Mouse (Mus musculus) heart, embryonic 13.5 days (tissue): ENCODE measurements around the gene Hint2. TPM values are rescaled to one million over a fixed set of nuclear protein-coding genes. Genes with fewer than 3 reads are reported as not detected.
A peak's percentile ranks its signal among the peaks of the same experiment; 100 is the strongest.

ENCODE experiments used
- ATAC-seq: fragments of 200-750 bp; cut with Nextera tagmentation; 2 replicates; pipeline ENCODE4 v1.8.0; 2017; ENCODE audit warnings: moderate TSS enrichment; ENCODE audit not compliant: insufficient number of reproducible peaks, low FRiP score, low TSS enrichment; ENCODE audit errors: extremely low read depth
- H3K27ac ChIP-seq: fragments of 300-500 bp; sonication (generic); replicated peaks from 2 replicates; pipeline ENCODE4 v1.5.1; 2015; ENCODE audit warnings: moderate library complexity, mild to moderate bottlenecking, inconsistent platforms
- H3K27me3 ChIP-seq: fragments of 300-500 bp; sonication (generic); replicated peaks from 2 replicates; pipeline ENCODE4 v1.6.1; 2015; ENCODE audit warnings: mild to moderate bottlenecking, inconsistent platforms
- H3K36me3 ChIP-seq: fragments of 300-500 bp; sonication (generic); 2 replicates; pipeline ENCODE4 v1.6.1; 2015; ENCODE audit warnings: mild to moderate bottlenecking, inconsistent platforms
- H3K4me1 ChIP-seq: fragments of 300-500 bp; sonication (generic); 2 replicates; pipeline ENCODE4 v1.6.1; 2015; ENCODE audit warnings: inconsistent platforms
- H3K4me2 ChIP-seq: fragments of 300-500 bp; sonication (generic); 2 replicates; pipeline ENCODE4 v1.6.1; 2015; ENCODE audit warnings: inconsistent platforms, mild to moderate bottlenecking, moderate library complexity
- H3K4me3 ChIP-seq: fragments of 300-500 bp; sonication (generic); 2 replicates; pipeline ENCODE4 v1.5.1; 2015; ENCODE audit warnings: moderate library complexity, mild to moderate bottlenecking, inconsistent platforms
- H3K9ac ChIP-seq: fragments of 300-500 bp; sonication (generic); 2 replicates; pipeline ENCODE4 v1.6.1; 2015; ENCODE audit warnings: inconsistent platforms, mild to moderate bottlenecking, moderate library complexity
- H3K9me3 ChIP-seq: fragments of 300-500 bp; sonication (generic); 2 replicates; pipeline ENCODE4 v1.6.1; 2016; ENCODE audit warnings: inconsistent platforms
- WGBS: fragments of 180-500 bp; shearing (Covaris S2); methylation state at CpG from one replicate; pipeline ENCODE4 v1.1.7; 2015; ENCODE audit warnings: mixed read lengths; 5-methylcytosine and 5-hydroxymethylcytosine counted together
- polyA plus RNA-seq: library from polyadenylated mRNA; unstranded; fragments of >200 nt; fragmentation: Nextera tagmentation; extraction: Ambion mirVana; gene quantifications from 2 replicates; pipeline ENCODE4 v1.2.1, GENCODE M21; 2015

The Hint2 gene
- polyA plus RNA-seq = 131 and 166 TPM in 2 replicates

DNA sequence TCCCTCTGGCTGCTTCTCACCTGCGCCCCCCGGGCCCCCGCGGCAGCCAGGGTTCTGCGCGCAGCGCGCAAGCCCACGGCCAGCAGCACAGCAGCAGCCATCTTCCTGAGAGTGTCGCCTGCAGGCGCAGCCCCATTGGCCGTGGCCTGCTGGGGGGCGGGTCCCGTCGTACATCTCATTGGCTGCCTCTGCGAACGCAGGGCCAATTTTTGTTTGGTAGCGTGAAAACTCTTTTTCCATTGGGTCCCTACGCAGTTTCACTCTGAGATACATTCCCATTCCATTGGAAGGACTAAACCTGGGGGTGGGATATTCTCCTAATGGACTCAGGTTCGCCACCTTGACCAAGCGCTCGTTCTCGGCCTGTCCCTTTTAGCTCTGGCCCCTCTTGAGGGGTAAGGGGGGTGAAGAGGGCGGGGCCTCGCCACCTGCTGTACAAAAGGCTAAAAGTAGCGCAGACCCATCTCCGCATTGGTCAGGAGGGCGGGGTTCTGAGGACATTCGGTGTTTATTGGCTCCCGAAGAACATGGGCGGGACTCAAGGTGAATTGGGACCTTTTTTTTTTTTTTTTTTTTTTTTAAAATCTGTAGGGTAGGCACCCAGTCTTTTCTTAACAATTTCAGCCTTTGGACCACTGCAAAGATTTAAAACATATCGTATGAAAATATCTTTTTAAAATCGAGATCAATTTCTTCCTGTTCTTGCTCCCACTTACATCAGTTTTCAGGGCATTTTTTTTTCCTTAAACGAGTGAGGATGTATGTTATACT is at the start of gene Hint2:
Gene Hint2 (minus strand): TSS at position 128 of the 771 bp plus-strand sequence.
- Histone ChIP-seq H3K4me3 (peak within 1 kb of the TSS; percentile 70), H3K4me2 (peak within 1 kb of the TSS; percentile 91), H3K36me3 (peaks cover 4% of the 10 kb centered on the region; the same call in 1 of the 2 replicates), H3K4me1 (peaks cover 31% of the 10 kb centered on the region), H3K9me3 (no peaks in the 10 kb centered on the region), H3K9ac (peak within 1 kb of the TSS; percentile 89), H3K27me3 (peaks cover 28% of the 10 kb centered on the region), H3K27ac (peak within 1 kb of the TSS; percentile 90)
- peak; percentile 89 for ATAC-seq
- WGBS = 2% methylated on average over 34 of the region's 34 CpGs

DNA sequence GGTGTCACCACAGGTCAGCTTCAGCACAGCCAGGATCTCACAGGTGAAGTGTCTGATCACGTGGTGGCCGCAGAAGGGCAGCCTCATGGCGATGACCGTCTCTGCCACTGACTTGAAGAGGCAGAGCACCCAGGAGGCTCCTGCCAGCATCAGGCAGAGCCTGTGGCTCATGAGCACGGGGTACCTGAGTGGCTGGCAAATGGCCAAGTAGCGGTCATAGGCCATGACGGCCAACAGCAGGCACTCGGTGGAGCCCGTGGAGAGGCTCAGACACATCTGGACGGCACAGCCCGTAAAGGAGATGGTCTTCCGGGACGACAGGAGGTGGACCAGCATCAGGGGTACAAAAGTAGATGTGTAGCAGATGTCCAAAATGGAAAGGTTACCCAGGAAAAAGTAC is 49.7 kb upstream of the Hint2 start:
- peaks cover 8% of the 10 kb centered on the region; the same call in 1 of the 2 replicates for H3K4me1 ChIP-seq
- 0 out of 2 replicates have a peak, but pooled peaks cover 13% of the 10 kb centered on the region for H3K27me3 ChIP-seq
- WGBS = 76% methylated on average over 13 of the region's 13 CpGs
- no peak overlapping the region for H3K4me2 ChIP-seq
- no peaks in the 10 kb centered on the region for H3K36me3 ChIP-seq
- H3K9ac ChIP-seq = no peak overlapping the region
- no peak for ATAC-seq
- no peak overlapping the region for H3K4me3 ChIP-seq
- H3K27ac ChIP-seq = no peak overlapping the region
- no peaks in the 10 kb centered on the region for H3K9me3 ChIP-seq

DNA sequence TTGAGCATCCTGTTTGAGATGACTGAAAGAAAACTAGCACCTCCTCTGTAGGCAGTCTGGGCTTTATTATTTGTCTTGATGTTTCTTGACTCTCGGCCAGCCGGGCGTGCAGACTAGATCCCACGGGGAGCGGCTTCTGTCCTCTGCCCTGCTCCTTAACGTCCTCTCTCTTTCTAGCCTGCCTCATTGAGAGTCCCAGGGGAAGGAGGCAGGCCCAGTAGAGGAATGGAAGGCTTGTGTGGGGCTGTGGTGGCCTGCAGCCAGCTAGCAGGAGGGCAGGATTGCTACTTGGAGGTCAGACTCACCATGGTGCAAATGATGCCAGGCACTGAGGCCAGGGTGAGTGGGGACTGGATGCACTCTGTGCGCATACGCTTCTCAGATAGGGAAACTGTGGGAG is 47.6 kb upstream of the Hint2 start:
- Histone ChIP-seq H3K4me2 (no peak overlapping the region), H3K9me3 (no peaks in the 10 kb centered on the region), H3K9ac (no peak overlapping the region), H3K27ac (no peak overlapping the region), H3K36me3 (no peaks in the 10 kb centered on the region), H3K4me3 (no peak overlapping the region), H3K4me1 (no peaks in the 10 kb centered on the region), H3K27me3 (peaks cover 11% of the 10 kb centered on the region; the same call in 1 of the 2 replicates)
- ATAC-seq = no peak
- 81% methylated on average over 8 of the region's 8 CpGs for WGBS

DNA sequence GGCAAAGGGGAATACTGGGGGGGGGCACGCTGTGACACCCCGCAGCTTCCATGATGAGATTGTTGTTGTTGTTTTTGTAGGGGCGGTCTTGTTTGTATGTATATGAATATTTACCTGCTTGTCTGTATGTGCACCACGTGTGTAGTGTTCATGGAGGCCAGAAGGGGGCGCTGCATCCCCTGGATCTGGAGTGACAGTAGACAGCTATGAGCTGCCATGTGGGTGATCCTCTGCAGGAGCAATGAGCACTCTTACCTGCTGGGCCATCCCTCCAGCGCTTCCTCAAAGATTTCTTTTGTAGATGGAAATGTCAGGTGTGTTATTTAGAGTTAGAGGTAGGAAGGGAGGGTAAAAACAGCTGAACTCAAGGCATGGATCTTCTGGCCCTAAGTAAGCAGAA is 47.2 kb upstream of the Hint2 start:
- 65% methylated on average over 6 of the region's 6 CpGs for WGBS
- H3K27me3 ChIP-seq = peaks cover 11% of the 10 kb centered on the region; the same call in 1 of the 2 replicates
- no peak for ATAC-seq
- no peak overlapping the region for H3K9ac ChIP-seq
- no peaks in the 10 kb centered on the region for H3K36me3 ChIP-seq
- no peaks in the 10 kb centered on the region for H3K4me1 ChIP-seq
- no peak overlapping the region for H3K4me3 ChIP-seq
- H3K4me2 ChIP-seq = no peak overlapping the region
- no peaks in the 10 kb centered on the region for H3K9me3 ChIP-seq
- H3K27ac ChIP-seq = no peak overlapping the region

DNA sequence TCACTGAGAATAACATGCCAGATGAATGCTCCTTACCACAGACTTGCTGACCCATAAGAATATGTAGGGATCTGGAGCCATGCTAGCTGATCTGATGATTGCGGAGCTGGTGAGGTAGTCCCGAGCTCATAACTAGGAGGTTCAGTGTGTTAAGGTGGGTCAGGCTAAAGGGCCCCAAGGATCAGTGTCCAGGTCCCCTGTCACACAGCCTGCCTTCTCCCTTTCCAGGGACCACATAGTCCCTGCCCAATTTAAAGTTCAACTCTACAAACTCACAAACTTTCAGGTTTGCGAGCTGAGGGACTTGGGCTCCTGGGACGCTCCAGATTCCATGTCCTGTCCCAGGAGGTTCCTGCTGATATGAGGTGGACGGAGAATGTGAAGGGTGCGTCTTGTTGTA is 44.4 kb upstream of the Hint2 start, which contains the start of gene Olfr70:
Gene Olfr70 (minus strand): TSS at position 101 of the 400 bp plus-strand sequence.
- Histone ChIP-seq H3K27ac (no peak within 1 kb of the TSS), H3K9ac (no peak within 1 kb of the TSS), H3K27me3 (no peaks in the 10 kb centered on the region; the same call in 1 of the 2 replicates), H3K9me3 (no peaks in the 10 kb centered on the region), H3K4me2 (no peak within 1 kb of the TSS), H3K4me1 (peaks cover 8% of the 10 kb centered on the region), H3K4me3 (no peak within 1 kb of the TSS), H3K36me3 (no peaks in the 10 kb centered on the region)
- 77% methylated on average over 6 of the region's 6 CpGs for WGBS
- ATAC-seq = no peak

DNA sequence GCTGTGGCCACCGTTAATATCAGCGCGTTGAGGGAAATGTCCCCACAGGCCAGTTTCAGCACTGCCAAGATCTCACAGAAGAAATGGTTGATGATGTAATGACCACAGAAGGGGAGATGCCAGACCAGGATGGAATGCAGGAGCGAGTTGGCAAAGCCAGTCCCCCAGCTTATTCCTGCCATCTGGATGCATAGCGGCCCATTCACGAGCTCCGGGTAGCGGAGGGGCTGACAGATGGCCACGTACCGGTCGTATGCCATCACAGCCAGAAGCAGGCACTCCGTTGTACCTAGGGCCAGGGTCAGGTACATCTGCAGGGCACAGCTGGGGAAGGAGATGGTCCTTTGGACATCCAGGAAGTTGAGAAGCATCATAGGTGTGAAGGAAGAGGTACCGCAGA is 40.3 kb upstream of the Hint2 start:
- Histone ChIP-seq H3K27ac (no peak overlapping the region), H3K9ac (no peak overlapping the region), H3K4me1 (peaks cover 35% of the 10 kb centered on the region), H3K4me3 (no peak overlapping the region), H3K9me3 (no peaks in the 10 kb centered on the region), H3K27me3 (no peaks in the 10 kb centered on the region; the same call in 1 of the 2 replicates), H3K4me2 (no peak overlapping the region), H3K36me3 (no peaks in the 10 kb centered on the region)
- no peak for ATAC-seq
- WGBS = 84% methylated on average over 13 of the region's 13 CpGs

DNA sequence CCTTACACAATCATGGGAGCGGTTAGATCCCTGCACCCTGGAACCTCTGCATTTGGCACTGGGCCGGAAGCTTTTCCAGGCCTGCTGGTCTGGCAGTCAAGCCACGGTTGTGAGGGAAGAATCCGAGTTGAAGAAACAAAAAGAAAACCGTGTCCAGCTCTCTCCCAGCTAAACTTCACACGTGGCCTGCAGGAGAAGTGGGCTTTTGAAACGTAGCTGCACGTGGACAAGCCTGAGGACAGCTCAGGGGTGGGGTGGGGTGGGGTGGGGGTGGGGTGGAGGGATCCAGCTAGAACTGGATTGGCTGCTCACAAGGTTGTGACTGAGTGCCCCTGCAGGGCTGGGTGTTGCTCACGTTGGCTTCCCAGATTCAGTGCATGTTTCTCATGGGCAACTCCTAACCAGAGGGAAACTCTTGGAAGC is 39.0 kb upstream of the Hint2 start:
- H3K4me2 ChIP-seq = no peak overlapping the region
- H3K9me3 ChIP-seq = no peaks in the 10 kb centered on the region
- H3K27ac ChIP-seq = peak overlapping the region; percentile 64
- 17% methylated on average over 9 of the region's 9 CpGs for WGBS
- peaks cover 35% of the 10 kb centered on the region for H3K4me1 ChIP-seq
- ATAC-seq = no peak
- no peaks in the 10 kb centered on the region for H3K36me3 ChIP-seq
- no peak overlapping the region for H3K9ac ChIP-seq
- H3K4me3 ChIP-seq = no peak overlapping the region
- no peaks in the 10 kb centered on the region; the same call in 1 of the 2 replicates for H3K27me3 ChIP-seq

DNA sequence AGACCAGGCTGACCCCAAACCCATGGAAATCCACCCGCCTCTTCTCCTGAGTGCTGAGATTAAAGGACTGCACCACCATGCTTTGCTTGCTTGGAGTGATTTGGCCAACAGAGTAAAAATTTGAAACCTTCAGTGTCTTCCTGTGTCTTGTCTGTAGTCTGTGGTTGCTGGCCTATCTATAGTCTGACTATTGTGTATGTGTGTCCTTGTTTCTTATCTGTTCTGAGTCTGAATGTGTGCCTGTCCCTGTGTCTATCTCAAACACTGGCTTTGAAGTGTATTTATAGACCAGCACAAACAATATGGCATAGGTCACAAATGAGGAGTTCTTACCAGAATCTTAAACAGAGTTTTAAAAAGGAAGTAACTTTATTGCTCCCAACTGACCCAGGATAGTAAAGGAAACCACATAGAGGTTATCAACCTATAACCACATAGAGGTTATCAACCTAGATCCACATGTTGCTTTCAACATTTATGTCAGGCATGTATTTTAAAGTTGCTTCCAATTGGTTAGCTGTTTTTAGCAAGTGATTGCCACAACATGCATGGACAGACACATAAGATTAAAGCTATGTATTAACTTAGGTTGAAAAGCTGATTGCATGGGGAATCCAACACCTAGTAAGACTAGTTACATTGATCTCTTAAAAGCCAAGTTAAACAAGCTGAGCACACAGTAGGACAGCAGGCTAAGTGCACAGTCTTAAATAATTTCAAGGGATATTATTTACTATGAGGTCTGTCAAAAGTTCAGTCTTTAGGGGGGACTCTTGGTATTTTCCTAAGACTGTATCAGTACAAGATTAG is 38.4 kb upstream of the Hint2 start:
- no peaks in the 10 kb centered on the region for H3K9me3 ChIP-seq
- WGBS = 75% methylated on average over 1 of the region's 1 CpGs
- H3K27me3 ChIP-seq = no peaks in the 10 kb centered on the region; the same call in 1 of the 2 replicates
- no peak for ATAC-seq
- no peak overlapping the region for H3K9ac ChIP-seq
- peak overlapping the region; percentile 64 for H3K27ac ChIP-seq
- H3K36me3 ChIP-seq = peaks cover 6% of the 10 kb centered on the region
- H3K4me2 ChIP-seq = no peak overlapping the region
- H3K4me1 ChIP-seq = peaks cover 35% of the 10 kb centered on the region
- H3K4me3 ChIP-seq = no peak overlapping the region

DNA sequence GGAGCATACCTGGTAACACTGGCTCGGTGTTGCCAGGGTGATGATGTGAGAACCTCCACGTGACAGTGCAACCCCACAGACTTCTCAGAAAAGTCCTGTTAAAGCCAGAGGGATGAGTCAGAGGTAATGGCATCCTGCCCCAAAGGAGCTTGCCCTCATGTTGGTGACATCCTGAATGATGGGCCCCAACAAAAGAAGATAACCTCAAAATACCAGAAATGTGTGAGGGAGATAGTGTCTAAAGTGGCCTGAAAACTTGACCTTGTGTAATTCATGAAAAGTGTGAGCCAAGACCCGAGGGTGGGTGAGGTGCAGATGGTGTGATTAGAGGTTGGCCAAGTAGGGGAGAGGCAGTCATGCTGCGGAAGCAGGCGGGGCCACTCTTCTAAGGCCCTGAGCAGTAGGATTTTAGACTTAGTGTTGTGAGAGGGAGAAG is 37.6 kb upstream of the Hint2 start:
- H3K9me3 ChIP-seq = no peaks in the 10 kb centered on the region
- H3K9ac ChIP-seq = no peak overlapping the region
- H3K36me3 ChIP-seq = peaks cover 14% of the 10 kb centered on the region
- 31% methylated on average over 5 of the region's 5 CpGs for whole genome bisulfite sequencing
- no peak overlapping the region for H3K4me3 ChIP-seq
- H3K27me3 ChIP-seq = no peaks in the 10 kb centered on the region
- H3K27ac ChIP-seq = 0 out of 2 replicates have a peak overlapping the region, but pooled peaks have one; percentile 5
- no peak for ATAC-seq
- peaks cover 35% of the 10 kb centered on the region for H3K4me1 ChIP-seq
- H3K4me2 ChIP-seq = no peak overlapping the region

DNA sequence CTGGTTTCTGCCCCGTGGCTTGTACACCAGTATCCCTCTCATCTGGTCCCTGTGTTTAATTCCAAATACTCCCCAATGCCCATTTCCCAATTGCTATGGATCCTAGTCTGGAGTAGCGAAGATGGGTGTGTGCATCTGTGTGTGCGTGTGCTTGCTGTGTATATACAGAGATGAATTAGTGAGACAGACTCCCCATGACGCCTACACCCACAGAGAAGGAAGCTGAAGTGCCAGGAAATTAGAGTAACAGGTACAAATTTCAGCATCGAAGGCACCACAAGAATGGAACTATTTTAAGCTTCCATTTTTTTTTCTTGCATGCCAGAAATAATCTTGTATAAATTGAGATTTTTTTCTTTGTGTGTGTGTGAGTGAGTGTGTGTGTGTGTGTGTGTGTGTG is 34.8 kb upstream of the Hint2 start:
- no peak for ATAC-seq
- peaks cover 29% of the 10 kb centered on the region for H3K4me1 ChIP-seq
- no peak overlapping the region for H3K27ac ChIP-seq
- H3K27me3 ChIP-seq = no peaks in the 10 kb centered on the region
- no peak overlapping the region for H3K4me3 ChIP-seq
- 68% methylated on average over 5 of the region's 5 CpGs for WGBS
- peaks cover 27% of the 10 kb centered on the region for H3K36me3 ChIP-seq
- H3K9ac ChIP-seq = no peak overlapping the region
- no peak overlapping the region for H3K4me2 ChIP-seq
- no peaks in the 10 kb centered on the region for H3K9me3 ChIP-seq

DNA sequence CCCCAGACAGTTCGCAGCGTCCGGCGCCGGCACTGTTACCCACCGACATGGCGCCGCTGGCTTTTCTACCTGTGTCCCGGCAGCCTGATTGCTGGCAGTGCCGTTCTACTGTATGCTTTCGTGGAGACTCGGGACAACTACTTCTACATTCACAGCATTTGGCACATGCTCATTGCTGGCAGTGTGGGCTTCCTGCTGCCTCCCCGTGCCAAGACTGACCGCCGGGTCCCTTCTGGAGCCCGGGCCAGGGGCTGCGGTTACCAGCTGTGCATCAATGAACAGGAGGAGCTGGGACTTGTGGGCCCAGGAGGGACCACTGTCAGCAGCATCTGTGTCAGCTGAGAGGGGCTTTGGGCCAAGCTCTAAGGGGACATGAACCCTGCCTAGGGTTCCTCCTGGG is 33.8 kb upstream of the Hint2 start:
- Histone ChIP-seq H3K9me3 (no peaks in the 10 kb centered on the region), H3K9ac (no peak overlapping the region), H3K4me2 (no peak overlapping the region), H3K4me3 (no peak overlapping the region), H3K36me3 (peaks cover 38% of the 10 kb centered on the region), H3K4me1 (peaks cover 20% of the 10 kb centered on the region), H3K27ac (no peak overlapping the region), H3K27me3 (no peaks in the 10 kb centered on the region)
- 91% methylated on average over 17 of the region's 17 CpGs for WGBS
- ATAC-seq = no peak
